Mouse (Mus musculus) testis, postnatal 14 days (tissue): ENCODE measurements around the gene Pim3.
A peak's percentile ranks its signal among the peaks of the same experiment; 100 is the strongest.
"Not testable (repeated sequence)": the region's sequence is repeated elsewhere in the genome, so short reads cannot be mapped to it uniquely, and the experiment has no call there.

Source experiments
- DNase-seq: peaks from one replicate; pipeline ENCODE4 v3.0.0; 2021; ENCODE audit warnings: low spot score

The Pim3 gene

DNA sequence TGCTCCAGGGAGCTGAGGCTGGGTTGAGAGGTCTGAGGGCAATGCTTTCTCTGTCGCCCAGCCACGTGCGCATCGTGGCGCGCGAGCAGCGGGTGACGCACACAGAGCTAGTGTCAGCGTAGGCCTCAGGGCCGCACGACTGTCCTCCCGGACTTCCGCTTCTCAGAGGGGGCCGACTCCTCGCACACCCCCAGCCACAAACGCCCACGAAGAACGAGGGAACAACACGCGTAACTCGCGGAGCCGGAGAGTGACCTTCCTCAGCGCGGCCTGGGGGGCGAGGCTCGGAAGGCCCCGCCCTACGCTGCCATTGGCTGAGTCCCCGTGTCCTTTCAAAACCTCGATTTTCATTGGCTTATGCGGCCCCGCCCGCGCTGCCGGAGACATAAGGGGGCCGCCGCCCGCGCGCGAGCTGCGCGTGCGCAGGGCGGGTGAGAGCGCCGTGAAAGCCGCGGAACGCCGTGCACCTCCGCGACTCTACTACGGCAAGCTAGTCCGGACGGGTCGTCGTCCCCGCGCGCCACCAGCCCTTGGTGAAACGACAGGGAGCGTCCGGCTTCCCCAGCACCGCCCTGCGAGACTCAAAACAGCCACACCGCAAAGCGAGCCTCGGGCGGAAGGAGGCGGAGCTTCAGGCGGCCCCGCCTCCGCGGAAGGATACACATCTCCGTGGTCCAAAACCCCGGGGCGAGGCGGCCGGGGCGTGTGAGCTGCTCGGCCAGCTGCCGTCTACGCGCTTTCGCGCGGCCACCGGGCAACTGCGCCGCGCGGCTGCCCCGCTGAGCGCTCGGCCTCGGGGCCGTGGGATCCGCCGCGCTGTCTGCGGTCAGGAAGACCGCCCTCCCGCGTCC, at the start of gene Pim3:
Gene Pim3 (plus strand): TSS at position 415 of the 851 bp plus-strand sequence.
- DNase-seq, result peak; percentile 96

DNA sequence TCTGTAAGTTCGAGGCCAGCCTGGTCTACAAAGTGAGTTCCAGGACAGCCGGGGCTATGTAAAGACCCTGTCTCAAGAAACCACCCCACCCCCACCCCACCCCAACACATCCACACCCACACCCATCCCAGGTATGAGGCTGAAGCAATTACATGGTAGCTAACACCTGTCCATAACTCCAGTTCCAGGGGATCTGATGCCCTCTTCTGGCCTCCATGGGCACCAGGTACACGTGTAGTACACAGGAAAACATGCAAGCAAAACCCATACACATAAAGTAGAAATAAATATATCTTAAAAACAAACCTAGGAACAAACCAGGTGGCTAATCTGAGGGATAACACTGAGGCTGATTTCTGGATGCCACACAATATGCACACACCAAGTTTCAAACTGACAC, 48.7 kb upstream of the Pim3 start:
- DNase-seq, result no peak

DNA sequence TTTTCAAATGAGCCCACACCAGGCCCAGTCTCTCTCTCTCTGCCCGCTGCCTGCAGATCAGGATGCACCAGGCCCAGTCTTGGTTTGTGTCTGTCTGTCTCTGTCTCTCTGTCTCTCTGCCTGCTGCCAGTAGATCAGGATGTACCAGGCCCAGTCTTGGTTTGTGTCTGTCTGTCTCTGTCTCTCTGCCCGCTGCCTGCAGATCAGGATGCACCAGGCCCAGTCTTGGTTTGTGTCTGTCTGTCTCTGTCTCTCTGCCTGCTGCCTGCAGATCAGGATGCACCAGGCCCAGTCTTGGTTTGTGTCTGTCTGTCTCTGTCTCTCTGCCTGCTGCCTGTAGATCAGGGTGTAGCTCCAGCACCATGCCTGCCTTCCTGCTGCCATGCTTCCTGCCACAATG, 48.1 kb upstream of the Pim3 start:
- not testable (repeated sequence) for DNase-seq

DNA sequence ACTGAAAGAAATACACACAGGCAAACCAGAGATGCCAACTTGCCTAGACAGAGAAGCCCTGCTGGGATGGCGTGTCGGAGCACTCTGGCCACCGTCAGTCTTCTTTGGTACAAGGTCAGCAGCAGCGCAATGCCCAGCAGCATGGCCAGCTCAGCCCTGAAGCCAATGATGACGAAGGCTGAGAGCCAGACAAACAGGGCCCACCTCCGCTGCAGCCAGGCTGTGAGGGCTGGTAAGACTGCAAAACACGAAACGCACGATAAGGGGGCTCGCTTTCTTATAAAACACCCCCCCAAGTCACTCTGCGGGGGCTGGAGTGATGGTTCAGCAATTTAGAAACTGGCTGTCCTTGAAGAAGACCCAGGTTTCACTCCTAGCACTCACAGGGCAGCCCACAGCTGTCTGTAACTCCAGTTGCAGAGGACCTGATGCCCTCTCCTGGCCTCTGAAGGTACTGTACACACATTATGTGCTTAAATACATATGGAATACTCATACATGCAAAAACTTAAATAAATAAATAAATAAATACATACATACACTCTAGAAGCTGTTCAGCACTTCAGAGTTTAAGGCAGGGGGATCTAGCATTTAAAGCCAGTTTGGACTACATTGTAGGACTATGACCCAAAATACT, 47.5 kb upstream of the Pim3 start:
- no peak for DNase-seq

DNA sequence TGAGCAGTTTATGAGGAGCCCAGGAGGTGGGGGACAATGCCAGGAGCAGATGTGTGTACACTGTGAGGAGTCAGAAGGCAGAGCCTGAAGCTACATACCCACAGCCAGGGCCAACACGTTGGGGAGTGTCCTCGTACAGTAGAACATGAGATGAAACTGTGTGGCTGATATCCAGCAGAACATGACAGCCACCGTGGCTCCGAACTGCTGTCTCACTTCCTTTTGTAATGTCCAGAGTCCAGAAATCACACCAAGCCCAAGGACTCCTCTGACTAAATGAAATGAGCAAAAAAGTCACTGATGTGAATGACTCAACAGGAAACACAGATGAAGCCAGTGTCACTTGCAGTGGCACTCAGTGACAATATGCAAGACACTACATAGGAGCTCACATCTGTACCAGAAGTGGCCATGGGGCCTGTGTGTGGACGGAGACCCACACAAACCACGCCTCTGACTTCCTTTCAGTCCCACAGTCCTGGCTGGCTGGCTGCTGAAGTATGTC, 46.7 kb upstream of the Pim3 start:
- DNase-seq, result no peak

DNA sequence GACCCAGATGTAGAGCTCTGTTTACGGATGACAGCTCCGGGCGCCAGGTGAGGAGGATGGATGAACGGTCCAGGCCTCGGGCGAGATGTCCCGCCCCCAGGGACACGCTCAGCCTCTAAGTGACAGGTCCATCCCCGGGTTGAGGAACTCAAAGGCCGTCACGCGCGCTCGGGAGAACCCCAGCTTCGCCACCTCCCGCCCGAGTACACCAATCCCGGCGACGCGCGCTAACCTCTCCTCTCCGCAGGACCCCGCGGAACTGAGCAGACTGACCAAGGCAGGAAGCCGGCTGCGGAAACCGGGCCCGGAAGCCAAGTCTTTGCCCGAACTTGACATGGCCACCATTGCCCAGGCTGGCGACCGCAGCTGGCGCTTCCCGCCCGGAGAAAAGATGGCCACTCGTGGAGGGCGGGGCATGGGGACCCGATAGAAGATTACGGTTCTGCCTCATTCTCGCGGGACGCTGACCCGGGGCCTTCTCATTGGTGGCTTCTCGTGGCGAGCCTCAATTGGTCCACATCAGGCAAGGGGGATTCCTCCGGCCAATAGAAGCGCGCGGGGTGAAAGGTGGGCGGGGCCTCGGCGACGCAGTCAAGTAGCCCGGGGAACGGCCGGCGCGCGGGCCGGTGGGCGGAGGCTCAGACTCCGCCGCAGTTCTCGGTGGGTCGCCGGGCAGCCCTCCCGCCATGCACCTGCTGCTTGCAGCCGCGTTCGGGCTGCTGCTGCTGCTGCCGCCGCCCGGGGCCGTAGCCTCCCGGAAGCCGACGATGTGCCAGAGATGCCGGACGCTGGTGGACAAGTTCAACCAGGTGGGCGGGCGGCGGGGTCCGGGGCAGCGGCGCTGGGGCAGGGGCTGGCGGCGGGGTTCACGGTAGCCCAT, 42.7 kb upstream of the Pim3 start, which contains the start of the genes Alg12 and Creld2:
Gene Alg12 (minus strand): TSS at position 293 of the 880 bp plus-strand sequence.
Gene Creld2 (plus strand): TSS at position 621 of the 880 bp plus-strand sequence.
- peak; percentile 100 for DNase-seq

DNA sequence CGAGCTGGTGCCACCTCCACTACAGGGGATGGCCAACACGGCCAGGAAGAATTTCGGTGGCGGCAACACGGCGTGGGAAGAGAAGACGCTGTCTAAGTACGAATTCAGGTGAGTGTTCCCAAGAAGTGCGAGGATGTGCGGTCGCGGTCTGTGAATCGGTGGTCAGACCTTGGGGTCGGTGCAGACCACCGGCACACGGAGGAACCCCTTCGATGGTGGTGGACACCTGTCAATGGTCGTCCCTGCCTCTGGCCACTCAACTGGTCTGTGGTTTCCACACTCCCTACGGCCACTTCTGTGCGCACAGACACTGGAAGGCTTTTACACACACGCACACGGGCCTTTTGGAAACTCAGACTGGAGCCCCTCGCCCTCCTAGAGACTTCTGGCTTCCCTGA, 42.1 kb upstream of the Pim3 start:
- no peak for DNase-seq

DNA sequence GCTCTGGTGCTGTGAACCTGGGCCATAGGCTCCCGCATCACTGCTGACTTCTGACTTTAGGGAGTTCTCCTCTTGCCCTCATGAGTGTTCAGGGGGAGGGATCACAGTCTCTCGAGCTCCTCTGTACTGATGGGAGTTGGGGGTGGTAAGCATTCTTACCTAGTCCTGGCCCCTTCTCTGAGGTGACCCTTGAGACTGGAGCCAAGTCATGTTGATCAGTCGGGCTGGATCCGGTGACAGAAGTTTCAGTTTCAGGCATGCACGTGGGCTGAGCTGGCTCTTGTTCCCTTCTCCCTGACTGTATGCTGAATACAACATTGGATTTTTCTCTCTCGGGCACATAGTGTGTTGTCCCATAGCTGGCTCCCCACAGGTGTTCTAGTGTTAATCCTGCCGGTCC, 40.6 kb upstream of the Pim3 start:
- no peak for DNase-seq

DNA sequence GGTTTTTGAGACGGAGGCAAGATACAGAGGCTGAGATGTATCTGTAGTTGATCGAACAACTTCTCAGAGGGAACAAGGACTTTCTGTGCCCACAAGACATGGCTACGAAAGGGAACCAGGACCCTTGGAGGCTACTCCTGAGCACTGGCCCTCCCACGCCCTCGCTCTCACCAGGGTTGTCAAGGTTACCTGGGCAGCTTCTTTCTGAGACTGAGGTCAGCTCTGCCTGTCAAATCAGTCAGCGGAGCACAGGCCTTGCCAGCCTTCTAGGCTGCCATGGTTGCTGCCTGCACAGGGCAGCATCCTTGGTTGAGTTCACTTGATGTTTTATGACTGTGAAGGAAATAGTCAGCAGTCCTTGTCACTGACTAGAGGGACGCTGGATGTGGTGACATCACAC, 39.5 kb upstream of the Pim3 start:
- no peak for DNase-seq

DNA sequence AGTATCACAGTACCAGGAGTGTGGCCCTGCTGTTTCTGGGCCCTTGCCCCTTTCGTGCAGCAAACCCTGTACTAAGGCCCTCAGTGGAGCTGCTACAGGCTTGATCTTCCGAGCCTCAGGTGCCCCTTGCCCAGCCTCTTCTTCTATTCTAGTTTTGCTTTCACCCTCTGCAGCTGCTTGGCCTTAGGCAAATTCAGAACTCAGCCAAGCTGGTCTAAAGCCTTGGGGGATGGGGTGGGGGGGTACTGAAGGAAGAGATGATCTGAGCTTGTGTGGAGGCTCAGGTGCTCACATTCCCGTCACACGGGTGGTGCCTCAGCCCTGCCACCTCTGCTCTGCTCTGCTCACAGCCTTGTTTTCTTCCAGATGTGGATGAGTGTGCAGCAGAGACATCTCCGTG, 38.6 kb upstream of the Pim3 start:
- no peak for DNase-seq

DNA sequence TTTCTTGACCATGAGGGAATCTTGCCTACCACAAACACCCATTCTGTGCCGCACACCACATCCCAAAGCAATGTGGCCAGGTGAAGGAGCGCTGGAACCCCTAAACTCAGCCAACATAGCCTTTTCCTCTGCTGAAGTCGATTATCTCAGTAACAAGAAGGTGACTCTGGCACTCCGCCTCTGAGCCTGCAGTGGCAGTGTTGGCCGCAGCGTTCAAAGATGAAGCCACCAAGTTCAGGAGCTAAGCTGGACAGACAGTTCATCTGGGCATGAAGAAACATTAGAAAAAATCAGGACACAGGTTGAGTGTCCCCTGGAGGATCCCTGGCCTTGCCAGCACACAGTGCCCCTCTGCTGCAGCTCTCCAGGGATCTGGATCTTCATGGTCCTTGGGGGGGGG, 34.5 kb upstream of the Pim3 start:
- DNase-seq, result no peak

DNA sequence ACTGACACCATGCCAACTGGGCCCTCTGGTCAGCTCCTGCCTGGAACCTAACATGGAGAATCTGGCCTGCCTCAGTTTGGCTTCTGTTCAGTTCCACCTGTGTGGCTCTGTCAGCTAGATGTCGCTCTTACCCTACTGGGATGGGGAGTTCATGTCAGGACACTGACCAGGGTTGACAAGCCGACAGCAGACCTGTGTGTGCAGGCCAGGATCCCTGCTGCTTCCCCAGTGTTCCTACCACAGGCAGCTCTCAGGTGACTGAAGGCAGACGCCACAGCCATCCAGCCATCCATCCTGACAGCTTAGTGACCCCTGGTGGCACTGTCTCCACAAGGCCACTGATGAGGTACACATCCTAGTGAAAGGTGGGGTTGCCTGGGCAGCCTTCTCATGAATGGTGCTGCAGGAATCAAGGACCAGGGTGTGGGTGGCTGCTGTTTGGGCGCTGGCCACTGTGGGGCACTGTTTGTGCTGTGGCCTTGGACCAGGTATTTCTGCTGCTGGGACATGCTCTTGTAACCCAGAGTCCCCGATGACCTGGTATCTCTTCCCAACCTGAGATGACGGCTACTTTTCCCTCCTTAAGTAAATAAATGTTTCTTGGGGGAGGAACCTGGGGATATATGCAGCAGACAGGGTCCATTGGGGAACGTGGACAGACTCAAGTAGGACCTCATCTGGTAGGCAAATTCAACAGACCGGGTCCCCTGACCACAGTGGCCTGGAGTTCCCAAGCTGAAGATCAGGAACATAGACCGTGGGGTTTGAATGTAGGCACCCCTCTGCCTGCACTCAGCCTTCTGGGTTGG, 33.8 kb upstream of the Pim3 start:
- peak; percentile 41 for DNase-seq

DNA sequence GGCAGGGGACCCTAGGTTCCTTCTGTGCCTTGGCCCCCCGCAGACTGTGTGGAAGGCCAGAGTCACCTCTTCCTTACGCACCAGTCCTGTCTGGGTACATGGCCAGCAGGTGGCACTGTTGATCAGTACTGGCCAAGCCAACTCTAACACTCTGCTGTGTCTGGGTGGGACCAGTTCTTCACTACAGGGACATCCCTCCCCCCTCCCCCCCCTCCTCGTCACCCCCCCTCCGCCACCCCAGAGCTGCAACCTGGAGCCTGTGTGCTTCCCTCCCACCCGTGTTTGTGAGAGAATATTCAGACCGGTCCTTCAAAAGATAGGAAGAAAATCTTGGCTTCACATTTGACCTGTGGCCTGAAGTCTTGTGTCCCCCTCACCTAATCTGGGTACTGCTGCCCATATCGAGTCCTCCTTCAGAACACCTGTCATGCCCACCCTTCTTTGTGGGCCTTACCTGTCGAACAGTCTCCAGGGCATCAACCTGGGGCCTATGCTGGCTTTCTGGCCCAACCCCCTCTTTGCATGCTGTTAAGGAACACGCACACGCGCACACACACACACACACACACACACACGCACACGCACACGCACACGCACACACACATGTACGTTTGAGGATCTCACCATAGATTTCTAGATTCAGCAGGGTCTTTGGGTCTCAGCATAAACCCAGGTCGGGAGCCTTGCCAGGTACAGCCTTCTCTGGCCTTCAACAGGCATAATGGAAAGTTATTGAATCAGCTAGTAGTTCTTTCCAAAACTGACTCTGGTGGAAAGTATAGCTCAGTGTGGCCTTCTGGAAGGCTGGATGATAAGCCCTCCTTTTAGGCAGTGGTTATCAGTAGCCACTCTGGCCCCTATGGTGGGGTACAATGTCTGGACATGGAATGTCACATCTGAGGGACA, 32.9 kb upstream of the Pim3 start:
- peak; percentile 65 for DNase-seq

DNA sequence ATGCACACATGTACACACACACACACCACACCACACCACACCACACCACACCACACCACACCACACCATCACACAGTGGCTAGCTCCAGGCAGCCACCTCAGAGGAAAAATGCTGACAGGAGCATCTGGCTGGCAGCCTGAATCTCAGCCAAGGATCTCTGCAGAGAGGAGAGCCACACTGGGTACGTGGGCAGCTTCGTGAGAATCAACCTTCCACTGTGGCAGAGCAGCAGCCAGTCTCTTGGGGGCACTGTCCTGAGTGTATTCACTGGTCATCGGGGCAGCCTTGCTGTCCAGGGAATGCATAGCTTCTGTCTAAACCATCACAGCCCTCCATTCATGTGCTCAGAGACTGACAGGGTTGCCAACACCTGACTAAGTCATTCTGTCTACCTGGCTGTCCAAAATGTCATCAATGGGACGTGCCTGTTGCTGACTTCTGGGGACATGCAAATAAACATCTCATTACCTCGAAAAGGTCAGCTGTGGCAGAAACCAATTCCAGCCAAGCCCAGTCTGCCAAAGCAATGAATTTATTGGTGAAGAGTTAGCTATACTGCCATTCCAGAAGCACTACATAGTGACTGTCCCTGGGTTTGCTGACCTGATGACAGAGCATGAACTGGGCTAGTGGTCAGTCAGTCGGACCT, 32.1 kb upstream of the Pim3 start:
- no peak for DNase-seq

DNA sequence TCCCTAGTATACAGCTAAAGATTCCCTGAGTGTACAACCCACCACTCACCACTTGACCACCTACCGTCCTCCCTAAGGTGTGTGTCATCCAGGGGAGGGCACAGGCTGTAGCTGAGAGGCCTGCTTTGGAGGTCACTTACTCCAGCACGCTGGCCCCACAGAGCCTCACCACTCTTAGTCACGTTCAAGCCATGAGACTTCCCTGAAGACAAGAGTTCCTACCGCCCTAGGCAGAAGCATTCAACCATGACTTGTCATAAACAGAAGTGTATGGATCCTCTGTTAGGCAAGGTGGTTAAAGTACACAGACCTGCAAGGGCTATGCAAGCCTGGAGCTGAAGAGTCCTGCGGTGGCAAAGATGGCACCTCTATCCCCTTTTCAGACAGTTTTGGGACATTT, 31.3 kb upstream of the Pim3 start:
- DNase-seq, result no peak

DNA sequence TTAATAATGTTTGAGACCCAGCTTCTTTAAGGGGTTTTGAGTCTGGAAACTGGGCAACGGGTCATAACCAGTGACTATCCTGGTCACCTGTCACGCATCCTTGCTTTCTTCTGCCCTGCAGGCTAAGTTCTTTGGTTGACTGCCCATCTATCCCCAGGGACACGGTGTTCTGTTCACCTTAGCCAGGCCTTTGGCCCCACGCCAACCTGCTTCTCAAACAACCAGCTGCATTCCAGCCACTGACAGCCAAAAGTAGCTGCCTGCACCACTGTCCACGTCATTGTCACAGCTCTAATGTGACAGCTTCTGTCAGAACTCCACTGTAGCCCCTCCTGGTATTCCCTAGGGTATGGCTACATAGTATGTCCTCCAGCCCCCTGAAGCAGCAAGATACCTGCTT, 30.5 kb upstream of the Pim3 start:
- DNase-seq, result no peak

DNA sequence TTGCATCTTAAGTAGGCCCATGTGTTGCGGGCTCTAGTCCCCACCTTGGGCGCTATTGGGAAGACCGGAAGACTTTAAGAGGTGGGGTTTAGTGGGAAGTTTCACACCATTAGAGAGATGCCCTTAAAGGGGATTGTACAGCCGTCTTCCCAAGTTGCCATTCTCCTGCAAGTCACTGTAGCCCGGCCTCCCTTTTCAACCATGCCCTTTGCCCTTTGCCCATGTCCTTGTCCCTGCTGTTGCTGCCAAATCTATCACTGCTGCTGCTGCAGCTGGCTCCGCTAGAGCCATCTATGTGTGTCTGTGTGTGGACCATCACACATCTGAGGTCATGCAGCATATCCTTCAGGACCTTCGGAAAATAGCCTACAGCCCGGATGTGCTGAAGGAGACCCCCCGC, 29.4 kb upstream of the Pim3 start:
- no peak for DNase-seq

DNA sequence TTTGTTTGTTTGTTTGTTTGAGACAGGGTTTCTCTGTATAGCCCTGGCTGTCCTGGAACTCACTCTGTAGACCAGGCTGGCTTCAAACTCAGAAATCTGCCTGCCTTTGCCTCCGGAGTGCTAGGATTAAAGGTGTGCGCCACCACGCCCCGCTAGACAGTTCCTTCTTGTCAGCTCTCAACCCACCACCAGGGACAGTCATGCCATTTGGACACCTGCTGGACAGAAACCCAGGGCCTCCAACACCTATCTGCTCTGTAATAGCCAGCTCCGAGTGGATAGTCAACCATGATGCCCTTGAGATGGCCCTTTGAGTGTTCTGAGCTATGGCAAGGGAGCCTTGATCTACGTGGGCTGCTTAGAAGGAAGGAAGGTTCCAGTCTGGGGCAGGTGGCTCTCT, 26.0 kb upstream of the Pim3 start:
- no peak for DNase-seq

DNA sequence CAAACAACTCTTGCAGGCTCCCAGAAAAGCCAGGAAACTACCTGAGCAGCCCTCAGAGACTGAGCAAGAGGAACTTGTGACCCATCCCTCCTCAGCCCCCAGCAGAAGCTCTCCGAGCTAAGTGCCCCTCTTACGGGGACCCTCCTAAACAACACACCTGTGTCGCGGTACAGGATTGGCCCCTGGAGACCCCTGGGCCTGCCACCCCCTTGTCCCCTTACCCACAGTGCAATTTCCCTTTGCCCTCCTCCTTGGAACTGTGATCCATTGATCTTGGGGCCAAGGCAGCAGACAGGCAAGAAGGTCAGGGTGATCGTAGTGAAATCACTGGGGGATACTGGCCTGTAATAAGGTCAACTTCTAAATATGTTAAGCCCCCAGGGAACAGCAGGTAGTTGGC, 25.4 kb upstream of the Pim3 start:
- DNase-seq, result no peak
